Mouse (Mus musculus): Measurements from ENCODE around the gene Pgr.

GRCm38 (mm10) chr9:8868511-8868910 lies 31.1 kb upstream of the Pgr start:
- TF ChIP-seq POLR2A (IDR thresholded peaks at IDR 0.05; ENCODE audit: insufficient read length, low read depth) = no peak
- no peak for TF ChIP-seq MYOD1 (IDR thresholded peaks at IDR 0.05; ENCODE audit: control insufficient read depth in 1 of 3, insufficient read length in 2 of 3, low read depth in 2 of 3)
- no peak for TF ChIP-seq REST (IDR thresholded peaks at IDR 0.05; ENCODE audit: insufficient read depth, insufficient read length)
- no peak for TF ChIP-seq TCF12 (IDR thresholded peaks at IDR 0.05; ENCODE audit: insufficient read depth, poor library complexity, severe bottlenecking)
- no peak for TF ChIP-seq E2F4 (IDR thresholded peaks at IDR 0.05; ENCODE audit: insufficient read depth)
